Mouse (Mus musculus) liver, embryonic 14.5 days (tissue): ENCODE results near the gene Tlx2.

ENCODE experiments used
- CTCF ChIP-seq: IDR thresholded peaks from 2 replicates; pipeline ENCODE4 v1.5.1; 2016; ENCODE audit warnings: antibody characterized with exemption, low read depth, control low read depth
- EP300 ChIP-seq: IDR thresholded peaks from 2 replicates; pipeline ENCODE4 v1.6.1; 2016; ENCODE audit warnings: antibody characterized with exemption, low read depth

DNA sequence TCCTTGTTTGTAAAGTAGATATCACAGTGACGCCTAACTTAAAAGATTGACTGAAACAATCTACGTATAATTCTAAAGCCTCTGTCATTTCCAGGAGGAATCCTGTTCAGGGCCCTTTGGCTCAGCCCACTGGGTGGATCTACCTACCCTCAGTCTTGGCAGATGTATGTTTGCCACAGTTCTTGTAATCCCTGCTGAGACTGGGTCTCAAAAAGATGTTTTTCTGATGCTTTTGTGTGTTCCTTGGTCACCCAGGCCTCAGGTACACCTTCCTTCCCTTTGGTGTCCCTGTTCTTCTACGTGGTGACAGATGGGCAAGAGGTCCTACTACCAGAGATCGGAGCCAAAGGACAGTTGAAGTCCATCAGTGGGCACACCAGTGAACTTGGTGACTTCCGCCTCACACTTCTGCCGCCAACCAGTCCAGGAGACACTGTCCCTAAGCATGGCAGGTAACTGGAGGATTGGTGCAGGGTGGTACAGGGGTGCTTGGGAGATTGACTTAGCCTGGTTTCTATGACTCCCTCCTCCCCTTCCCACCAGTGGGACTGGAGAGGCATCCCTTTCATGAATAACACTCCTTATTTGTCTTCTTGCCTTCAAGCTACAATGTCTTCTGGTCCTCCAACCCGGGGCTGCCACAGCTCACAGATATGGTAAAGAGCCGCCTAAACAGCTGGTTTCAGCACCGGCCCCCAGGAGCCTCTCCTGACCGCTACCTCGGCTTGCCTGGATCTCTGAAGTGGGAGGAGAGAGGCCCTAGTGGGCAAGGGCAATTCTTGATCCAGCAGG is 46.5 kb upstream of the Tlx2 start:
- TF ChIP-seq CTCF (no peak), EP300 (no peak)
